Mouse (Mus musculus) thymus, adult 2 months (tissue): ENCODE results near the gene Ctsll3.

Experiments
- CTCF ChIP-seq: fragments of 200-500 bp; IDR thresholded peaks from 2 replicates; pipeline ENCODE4 v1.5.1; 2012; ENCODE audit warnings: mild to moderate bottlenecking, control low read depth, low read length, moderate library complexity, borderline replicate concordance; ENCODE audit not compliant: control insufficient read depth, poor library complexity, insufficient read depth; ENCODE audit errors: extremely low read depth
- POLR2A ChIP-seq: fragments of 200-500 bp; IDR thresholded peaks from 2 replicates; pipeline ENCODE4 v1.6.1; 2012; ENCODE audit warnings: mild to moderate bottlenecking, low read length, control low read depth, moderate library complexity; ENCODE audit not compliant: control insufficient read depth, poor library complexity, insufficient read depth; ENCODE audit errors: extremely low read depth

- TF ChIP-seq CTCF (no peak), POLR2A (no peak)
These were observed 11.1 kb upstream of the Ctsll3 start for GRCm38 (mm10) chr13:60813722-60814121.
